Mouse (Mus musculus): ENCODE data around the gene Cks1b.

- TF ChIP-seq CTCF (conservative IDR thresholded peaks at IDR 0.05; ENCODE audit: insufficient read depth, insufficient read length, low read depth, low read length): no peak
- TF ChIP-seq POLR2A (IDR thresholded peaks at IDR 0.05; ENCODE audit: low read depth, low read length): no peak
Measured at GRCm38 (mm10) chr3:89383651-89384255, 34.4 kb downstream of the Cks1b start.

Data from kidney, adult 2 months (tissue).